Mouse (Mus musculus) retina, embryonic 14.5 days (tissue): ENCODE measurements around the gene Tmem229b.
"Not testable (repeated sequence)": the region's sequence is repeated elsewhere in the genome, so short reads cannot be mapped to it uniquely, and the experiment has no call there.

Source experiments
- DNase-seq: peaks from one replicate; pipeline ENCODE4 v3.0.0-alpha.2; 2015; ENCODE audit warnings: low spot score

Gene Tmem229b

DNA sequence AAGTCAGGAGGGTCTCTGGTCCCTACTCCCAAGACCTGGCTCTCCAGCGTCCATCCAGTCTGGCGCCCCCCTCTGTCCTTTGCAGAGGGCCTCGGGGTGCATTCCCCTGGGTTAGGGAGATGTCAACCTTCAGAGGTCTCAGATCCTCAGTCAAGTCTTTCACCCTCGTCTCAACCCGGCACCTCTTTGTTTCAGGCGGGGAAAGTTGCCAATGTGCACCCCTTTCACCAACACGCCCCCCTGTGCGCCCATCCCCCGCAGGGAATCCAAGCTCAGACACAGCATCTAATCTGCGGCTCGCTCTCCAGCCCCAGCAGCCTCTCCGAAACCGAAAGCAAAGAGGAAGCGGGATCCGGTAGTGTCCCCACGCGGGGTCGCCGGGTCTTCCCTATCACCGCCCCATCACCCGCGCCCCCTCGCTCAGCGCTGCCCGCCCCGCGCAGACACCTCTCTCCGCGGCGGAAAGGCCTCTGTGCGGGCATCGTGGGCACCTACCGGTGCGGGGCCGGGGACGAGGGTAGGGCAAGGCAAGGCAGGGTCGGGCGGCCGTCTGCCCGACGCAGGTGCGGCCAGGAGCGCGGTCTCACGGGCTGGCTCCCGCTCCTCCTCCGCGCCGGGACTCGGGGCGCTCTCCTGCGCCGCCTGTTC lies 825 bp downstream of the Tmem229b start:
- DNase-seq: peak; percentile 66

- no peak for DNase-seq
Measured at GRCm38 (mm10) chr12:79006076-79006475, 1.4 kb downstream of the Tmem229b start.

DNA sequence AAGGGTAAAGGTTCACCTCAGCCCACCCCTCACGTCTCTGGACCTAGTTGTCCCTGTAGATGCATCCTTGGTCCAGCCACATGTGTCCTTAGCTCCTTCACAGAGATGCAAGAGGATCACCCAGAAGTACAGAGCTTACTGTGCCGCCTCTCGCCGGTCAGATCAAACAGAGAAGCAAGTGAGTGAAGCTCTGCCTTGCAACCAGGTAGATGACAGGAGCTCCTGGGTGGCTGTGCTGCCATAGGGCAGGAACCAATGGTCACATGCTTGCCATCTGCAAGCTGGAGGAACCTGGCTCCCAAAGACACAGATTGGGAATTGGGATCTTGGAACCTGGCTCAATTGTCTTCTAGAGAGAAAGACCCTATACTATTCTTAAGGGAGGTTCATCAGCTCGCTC lies 2.0 kb downstream of the Tmem229b start:
- DNase-seq: no peak

GRCm38 (mm10) chr12:79002978-79003377 lies 4.4 kb downstream of the Tmem229b start:
- DNase-seq: no peak

DNA sequence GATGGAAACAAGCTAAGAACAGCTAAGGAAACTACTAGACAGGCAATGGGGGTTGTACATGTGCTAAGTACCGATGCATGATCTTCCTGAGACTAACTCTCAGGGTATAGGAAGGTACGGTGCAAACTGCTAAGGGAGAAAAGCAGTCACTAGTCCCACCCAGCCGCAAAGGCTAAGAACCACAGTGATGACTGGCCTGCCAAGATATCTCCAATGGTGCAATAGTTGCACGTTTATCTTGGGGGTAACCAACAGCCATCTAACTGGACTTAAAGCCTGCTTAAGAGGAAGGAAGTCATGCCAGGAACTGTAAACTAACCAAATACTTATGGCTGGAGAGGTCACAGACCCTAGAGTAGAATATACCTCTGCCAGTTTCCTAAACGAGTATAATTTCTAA lies 5.0 kb downstream of the Tmem229b start:
- DNase-seq: no peak

GRCm38 (mm10) chr12:78996711-78997110 lies 10.7 kb downstream of the Tmem229b start:
- DNase-seq: no peak

- DNase-seq: no peak
Measured at GRCm38 (mm10) chr12:78996271-78996670, 11.2 kb downstream of the Tmem229b start.

- peak; percentile 39 for DNase-seq
Measured at GRCm38 (mm10) chr12:78987581-78988081, 19.8 kb downstream of the Tmem229b start.

- peak; percentile 27 for DNase-seq
Measured at GRCm38 (mm10) chr12:78984035-78984432, 23.4 kb downstream of the Tmem229b start.

GRCm38 (mm10) chr12:78983296-78984034 lies 24.0 kb downstream of the Tmem229b start:
- DNase-seq: no peak

DNA sequence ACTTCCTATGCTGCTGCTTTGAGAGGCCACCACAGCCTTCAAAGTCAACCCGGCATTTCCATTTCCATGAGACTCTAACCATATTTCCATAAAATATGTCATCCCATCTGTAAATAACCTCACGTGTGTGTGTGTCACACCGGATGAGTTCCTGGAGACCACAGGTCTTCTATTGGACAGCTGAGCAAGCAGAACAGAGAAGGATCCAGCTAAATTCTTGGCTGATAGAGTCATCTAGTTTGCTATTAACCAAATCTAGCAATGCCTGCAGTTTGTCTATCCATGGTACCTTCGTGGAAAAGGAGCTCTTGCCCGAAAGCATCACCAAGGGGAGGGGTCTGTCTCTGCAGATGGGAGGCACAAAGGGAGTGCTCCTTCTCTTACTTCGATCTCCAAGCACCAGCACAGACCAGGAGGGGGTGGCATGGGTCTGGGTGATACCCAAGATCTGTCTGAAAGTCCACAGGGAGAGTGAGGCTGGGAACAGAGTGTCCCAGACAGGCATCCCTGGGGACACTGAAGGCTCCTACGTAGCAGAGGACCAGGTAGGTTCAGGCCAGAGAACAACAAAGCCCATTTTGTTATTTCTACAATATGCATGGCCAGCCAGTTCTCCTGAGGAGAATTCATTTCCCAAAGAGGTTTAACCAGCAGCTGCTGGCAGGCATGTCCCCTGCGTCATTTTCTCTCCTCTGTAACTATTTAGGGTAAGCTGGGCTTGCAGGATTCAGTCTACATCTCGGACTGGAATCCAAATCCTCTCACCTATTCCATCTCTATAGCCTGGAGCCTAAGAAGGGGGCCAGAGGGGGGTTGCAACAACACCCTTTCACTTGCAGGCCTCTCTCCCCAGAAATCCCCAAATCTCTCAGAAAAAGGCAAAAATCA lies 25.2 kb downstream of the Tmem229b start:
- no peak for DNase-seq

DNA sequence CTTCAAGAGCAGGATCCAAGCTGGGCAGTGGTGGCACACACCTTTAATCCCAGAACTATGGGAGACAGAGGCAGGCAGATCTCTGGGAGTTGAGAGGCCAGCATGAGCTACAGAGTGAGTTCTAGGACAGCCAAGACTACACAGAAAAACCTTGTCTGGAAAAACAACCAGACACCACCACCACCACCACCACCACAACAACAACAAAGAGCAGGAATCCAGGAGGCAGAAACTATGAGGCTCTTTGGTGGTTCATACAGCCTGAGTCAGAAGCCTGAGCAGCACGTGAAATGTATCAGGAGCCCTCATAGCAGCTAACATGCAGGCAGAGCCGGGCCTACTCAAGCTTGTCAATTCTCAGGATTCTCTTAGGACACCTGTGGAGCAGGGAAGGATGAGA lies 26.3 kb downstream of the Tmem229b start:
- DNase-seq: no peak

DNA sequence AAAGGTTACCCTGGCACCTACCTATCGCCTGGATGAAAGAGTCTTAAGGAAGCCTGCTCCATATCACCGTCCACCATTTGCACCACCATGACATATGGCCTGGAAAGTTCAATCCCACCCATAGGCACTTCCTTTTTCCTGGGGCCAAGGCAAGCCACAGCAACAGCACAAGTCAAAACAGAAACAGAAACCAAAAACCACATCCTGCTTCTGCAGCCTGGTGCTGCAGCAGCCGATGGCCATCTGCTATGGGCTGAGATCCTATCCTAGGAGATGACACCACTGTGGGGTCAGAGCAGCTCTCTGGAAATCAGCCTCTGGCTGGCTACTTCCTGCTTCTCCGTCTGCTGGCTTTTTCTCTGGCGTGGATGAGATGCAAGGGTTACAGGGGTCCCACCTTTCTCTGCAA lies 26.7 kb downstream of the Tmem229b start:
- no peak for DNase-seq

GRCm38 (mm10) chr12:78977552-78977951 lies 29.9 kb downstream of the Tmem229b start:
- DNase-seq: no peak

DNA sequence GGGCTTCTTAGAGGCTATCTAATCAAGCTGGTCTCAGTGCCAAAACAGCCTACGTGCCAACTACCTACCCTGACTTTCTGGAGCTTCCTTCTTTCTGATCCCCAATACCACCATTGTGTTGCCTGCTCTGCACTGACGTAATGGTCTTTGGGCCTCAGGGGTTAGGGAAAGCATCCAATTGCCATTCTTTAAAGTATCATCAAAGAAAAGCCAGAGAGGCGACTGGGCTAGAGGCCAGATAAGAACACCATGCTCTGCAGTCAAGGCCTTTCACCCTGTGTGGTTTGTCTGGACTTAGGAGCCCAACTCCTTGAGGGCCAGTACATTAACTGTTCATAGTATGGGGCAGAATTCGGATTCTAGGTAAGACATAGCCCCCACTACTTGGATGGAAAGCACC lies 30.3 kb downstream of the Tmem229b start:
- no peak for DNase-seq

DNA sequence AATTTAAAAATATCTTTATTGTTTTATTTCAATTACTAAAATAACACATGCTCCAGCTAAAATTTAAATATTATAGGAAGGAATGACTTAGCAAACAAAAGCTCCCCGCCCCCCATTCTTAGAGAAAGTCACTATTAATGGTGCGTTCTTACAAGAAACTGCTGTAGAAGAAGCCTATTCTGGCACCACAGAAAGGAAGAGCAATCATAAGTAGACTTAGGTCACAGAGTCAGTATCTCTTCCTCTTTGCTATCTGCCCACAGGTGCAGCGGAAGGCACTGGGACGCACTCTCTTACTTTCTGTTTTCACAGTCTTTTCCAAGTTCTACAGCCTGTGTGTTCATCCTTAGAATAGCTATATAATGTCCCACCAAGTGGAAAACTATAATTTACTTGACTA lies 31.6 kb downstream of the Tmem229b start:
- no peak for DNase-seq

DNA sequence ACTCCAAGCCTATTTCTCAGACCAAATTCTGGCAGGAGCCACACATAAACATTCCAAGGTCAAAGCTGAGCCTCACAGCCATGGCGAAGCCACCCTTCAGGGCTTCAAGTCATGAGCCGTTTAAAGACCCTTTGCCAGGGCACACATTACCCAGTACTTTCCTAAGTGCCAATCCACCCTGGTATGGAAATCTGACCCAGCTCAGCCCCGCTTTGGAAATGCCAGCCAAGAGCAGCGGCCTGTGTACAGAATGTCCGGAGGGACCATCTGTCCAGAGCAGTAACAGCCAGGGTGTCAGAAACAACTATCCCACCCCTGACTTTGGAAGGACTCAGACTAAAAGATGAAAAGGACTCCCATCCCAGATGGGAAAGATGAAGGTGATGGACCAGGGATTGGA lies 32.7 kb downstream of the Tmem229b start:
- no peak for DNase-seq

DNA sequence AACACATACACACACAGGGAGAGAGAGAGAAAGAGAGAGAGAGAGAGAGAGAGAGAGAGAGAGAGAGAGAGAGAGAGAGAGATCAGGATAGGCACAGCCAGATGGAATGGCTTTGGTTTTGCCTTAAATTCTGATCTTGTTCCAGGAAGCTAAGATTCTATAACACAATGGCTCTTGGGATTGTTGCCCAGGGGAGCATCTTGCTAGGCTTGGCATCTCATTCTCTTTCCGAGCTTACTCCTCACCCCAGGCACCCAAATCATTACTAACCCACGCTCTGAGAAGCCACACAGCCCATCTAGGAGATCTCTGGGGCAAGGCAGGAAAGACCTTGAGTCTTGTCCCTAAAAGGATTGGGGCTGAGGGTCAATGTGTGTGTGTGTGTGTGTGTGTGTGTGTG lies 33.6 kb downstream of the Tmem229b start:
- DNase-seq: no peak

DNA sequence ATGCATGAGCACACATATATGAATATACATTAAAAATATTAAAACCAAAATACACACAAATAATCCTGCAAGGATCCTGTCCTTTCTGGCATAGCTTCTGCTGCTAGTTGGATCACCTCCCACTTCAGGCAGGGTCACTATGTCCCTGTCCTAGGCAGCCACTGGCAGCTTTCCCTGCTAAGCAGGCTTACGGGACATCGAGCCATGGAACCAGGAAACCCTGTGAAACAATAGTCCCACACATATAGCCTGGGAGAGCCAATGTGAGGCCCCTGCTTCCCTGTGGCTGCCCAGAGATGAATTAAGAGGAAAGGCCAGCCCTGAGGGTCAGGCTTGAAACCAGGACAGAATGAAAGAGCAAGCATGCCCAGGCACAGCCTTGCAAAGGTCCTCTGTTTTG lies 35.8 kb downstream of the Tmem229b start:
- DNase-seq: no peak

DNA sequence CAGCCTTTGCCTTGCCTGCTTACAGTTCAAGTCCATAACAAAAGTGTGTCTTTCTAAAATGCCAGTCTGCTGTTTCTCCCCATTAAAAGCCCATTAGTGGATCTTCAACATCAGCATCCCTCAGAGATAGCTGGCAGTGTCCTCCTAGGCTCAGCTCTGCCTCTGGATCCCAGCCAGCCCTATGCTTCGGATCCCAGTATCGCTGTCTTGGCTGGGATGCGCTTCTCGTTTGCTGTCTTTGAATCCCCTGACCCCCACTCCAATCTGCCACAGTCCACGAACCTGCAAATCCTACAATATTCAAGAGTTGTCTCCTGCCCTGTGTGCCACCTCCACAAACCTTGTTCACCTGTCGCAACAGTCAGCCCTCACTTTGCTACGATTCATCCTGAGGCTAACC lies 36.7 kb downstream of the Tmem229b start:
- DNase-seq: no peak

- not testable (repeated sequence) for DNase-seq
Measured at GRCm38 (mm10) chr12:78964496-78964895, 42.9 kb downstream of the Tmem229b start.

DNA sequence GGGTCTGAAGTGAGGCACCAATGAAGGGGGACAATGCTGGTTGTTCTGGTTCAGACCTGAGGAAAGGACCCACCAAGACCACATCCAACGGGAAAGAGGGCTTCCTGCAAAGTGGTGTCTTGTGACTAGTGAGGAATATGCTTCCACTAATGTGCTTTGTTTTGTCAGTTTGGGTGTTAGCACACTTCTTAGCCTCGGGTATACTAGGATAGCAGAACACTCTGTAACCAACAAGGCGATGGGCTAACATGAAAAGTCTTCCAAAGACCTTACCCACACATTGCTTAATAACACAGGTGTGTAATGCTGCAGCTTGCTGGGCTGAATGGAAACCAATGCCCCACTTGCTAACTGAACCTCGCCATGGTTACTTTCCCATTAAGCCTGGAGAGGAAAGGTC lies 51.0 kb downstream of the Tmem229b start:
- DNase-seq: no peak

GRCm38 (mm10) chr12:78952484-78952883 lies 54.9 kb downstream of the Tmem229b start:
- no peak for DNase-seq
